Mouse (Mus musculus): ENCODE results near the gene Ptms. TPM values are rescaled to one million over a fixed set of nuclear protein-coding genes. Genes with fewer than 3 reads are reported as not detected.

The Ptms gene
- polyA plus RNA-seq, 1 experiment = 2,839 TPM

DNA sequence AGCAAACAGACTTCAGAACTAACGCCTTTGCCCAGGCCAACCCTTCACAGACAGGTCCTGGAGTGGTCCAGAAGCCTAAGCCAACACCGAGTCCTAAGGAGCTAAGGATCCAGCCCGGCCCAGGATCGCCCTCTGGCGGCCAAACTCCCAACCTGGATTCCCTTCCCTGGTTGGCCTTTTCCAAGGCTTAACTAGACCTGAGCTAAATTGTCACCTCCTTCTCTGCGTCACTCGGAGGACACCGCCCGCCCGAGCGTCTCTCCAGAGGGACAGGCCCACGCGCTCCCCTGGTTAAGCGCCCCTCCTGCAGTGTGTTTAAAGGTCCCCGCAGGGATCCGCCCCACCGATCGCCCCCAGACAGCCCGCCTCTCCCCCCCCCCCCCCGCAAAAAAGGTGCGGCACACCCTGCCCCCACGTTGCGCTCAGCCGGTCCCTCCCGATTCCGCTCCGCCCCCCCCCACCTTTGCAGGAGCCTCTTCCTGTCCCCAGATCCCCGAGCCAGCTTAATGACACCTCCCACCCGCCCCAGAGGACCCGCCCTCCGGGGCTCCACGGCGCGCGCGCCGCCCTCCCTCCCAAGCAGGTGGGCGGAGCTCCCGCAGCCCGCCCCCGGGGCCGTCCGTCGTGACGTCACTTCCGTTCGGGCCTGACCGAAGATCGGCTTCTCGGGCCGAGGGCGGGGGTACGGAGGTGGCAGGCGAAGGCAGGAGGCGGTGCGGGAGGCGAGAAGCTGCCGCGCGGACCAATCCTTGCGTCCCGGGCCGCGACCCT is 11.0 kb upstream of the Ptms start, which contains the start of gene Mlf2:
TSS of gene Mlf2 (plus strand) at position 633 of the 771 bp plus-strand sequence.
- Histone ChIP-seq H3K27ac (ENCODE audit: insufficient read depth, low read depth, low read length) (peak within 1 kb of the TSS; percentile 99), H3K4me1 (ENCODE audit: control insufficient read depth, insufficient read depth, low read length) (peaks cover 15% of the 10 kb centered on the region; the same call in 1 of the 2 replicates), H3K4me3 (ENCODE audit: insufficient read depth, low read depth, low read length) (peak within 1 kb of the TSS; percentile 86), H3K27me3 (replicated peaks; ENCODE audit: control insufficient read depth, insufficient read depth, low read length) (no peaks in the 10 kb centered on the region), H3K36me3 (ENCODE audit: control insufficient read depth, insufficient read depth, low read length) (peaks cover 3% of the 10 kb centered on the region; the same call in 1 of the 2 replicates)
- peak; percentile 91 for TF ChIP-seq POLR2A (IDR thresholded peaks at IDR 0.05; ENCODE audit: low read depth, low read length)
- peak; percentile 97 for TF ChIP-seq CTCF (conservative IDR thresholded peaks at IDR 0.05; ENCODE audit: insufficient read depth, insufficient read length, low read depth, low read length)
- peak; percentile 100 for DNase-seq
- under 1% methylated on average over 53 of the region's 64 CpGs for WGBS

DNA sequence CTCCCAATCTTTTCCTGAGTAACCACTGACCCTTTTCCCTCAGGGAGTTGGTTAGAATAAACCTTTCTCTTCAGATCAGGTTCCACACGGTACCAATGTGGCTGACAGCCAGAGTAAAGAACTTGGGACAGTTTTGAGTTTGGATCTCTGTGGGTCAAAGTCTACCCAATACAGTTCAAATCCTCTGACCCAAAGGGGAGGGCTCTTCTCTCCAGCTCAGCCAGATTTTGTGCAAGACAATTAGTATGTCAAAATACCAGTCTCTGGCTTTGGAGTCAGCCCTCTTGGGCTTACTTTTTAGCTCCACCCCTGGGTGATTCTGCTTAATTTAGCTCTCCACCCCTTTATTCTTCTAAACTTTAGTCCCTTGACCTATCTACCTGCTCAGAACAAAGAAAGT is 10.3 kb upstream of the Ptms start:
- TF ChIP-seq POLR2A (IDR thresholded peaks at IDR 0.05; ENCODE audit: low read depth, low read length) (no peak), CTCF (conservative IDR thresholded peaks at IDR 0.05; ENCODE audit: insufficient read depth, insufficient read length, low read depth, low read length) (no peak)
- Histone ChIP-seq H3K4me1 (ENCODE audit: control insufficient read depth, insufficient read depth, low read length) (peaks cover 19% of the 10 kb centered on the region; the same call in 1 of the 2 replicates), H3K36me3 (ENCODE audit: control insufficient read depth, insufficient read depth, low read length) (peaks cover 3% of the 10 kb centered on the region; the same call in 1 of the 2 replicates), H3K27me3 (replicated peaks; ENCODE audit: control insufficient read depth, insufficient read depth, low read length) (no peaks in the 10 kb centered on the region), H3K27ac (ENCODE audit: insufficient read depth, low read depth, low read length) (peak overlapping the region; percentile 99), H3K4me3 (ENCODE audit: insufficient read depth, low read depth, low read length) (0 out of 2 replicates have a peak overlapping the region, but pooled peaks have one; percentile 11)
- 14% methylated on average over 1 of the region's 1 CpGs for WGBS
- peak; percentile 92 for DNase-seq

DNA sequence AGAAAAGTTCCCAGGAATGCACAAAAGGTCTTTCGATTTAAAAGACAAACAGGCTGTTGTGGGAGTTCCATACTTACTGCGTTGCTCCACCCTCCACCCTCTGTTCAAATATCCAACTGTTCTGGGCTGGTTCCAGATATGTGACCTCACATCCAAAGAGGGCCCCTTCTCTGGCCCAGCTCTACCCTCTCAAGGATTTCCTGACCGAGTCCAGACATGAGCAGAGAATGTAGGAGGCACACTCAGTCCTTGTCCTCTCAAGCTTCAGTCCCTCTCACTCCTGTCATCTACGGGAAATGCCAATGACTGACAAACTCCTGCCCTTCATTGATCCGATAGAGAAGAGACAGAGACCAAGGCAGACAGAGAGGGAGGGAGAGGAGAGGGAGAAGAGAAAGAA is 6.0 kb upstream of the Ptms start:
- Histone ChIP-seq H3K27ac (ENCODE audit: insufficient read depth, low read depth, low read length) (0 out of 2 replicates have a peak overlapping the region, but pooled peaks have one; percentile 6), H3K27me3 (replicated peaks; ENCODE audit: control insufficient read depth, insufficient read depth, low read length) (no peaks in the 10 kb centered on the region), H3K4me3 (ENCODE audit: insufficient read depth, low read depth, low read length) (no peak overlapping the region), H3K4me1 (ENCODE audit: control insufficient read depth, insufficient read depth, low read length) (peaks cover 16% of the 10 kb centered on the region), H3K36me3 (ENCODE audit: control insufficient read depth, insufficient read depth, low read length) (no peaks in the 10 kb centered on the region)
- peak; percentile 60 for DNase-seq
- no peak for TF ChIP-seq CTCF (conservative IDR thresholded peaks at IDR 0.05; ENCODE audit: insufficient read depth, insufficient read length, low read depth, low read length)
- no peak for TF ChIP-seq POLR2A (IDR thresholded peaks at IDR 0.05; ENCODE audit: low read depth, low read length)
- 34% methylated on average over 5 of the region's 5 CpGs for WGBS

DNA sequence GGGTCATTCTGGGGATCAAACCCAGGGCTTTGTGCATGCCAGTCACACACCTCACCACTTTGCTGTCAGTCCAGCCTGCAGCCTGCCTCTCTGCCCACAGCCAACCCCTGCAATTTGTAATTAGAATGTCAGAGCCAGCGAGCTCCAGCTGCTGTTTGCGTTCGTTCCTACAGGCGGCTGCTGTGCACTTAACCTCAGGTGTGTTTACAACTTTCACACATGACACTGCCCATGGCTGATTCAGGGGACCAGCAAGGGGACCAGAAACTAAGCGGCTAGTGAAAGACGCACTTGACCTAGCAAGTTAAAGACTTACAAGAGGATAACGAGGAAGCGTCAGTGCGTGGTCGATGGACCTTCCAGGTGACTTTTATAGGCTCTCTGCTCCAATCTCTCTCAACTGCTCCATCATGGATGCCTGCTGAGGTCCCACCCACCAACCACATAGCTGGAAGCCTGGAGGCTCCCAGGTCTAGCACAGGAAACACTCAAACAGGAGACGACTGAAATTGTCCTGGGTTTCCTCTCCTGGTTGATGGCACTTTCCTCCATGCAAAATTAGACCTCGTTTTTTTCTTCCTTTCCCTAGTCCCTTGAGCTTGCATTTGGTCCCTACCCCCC is 5.4 kb upstream of the Ptms start:
- 27% methylated on average over 12 of the region's 12 CpGs for WGBS
- Histone ChIP-seq H3K4me3 (ENCODE audit: insufficient read depth, low read depth, low read length) (no peak overlapping the region), H3K36me3 (ENCODE audit: control insufficient read depth, insufficient read depth, low read length) (no peaks in the 10 kb centered on the region), H3K4me1 (ENCODE audit: control insufficient read depth, insufficient read depth, low read length) (peaks cover 19% of the 10 kb centered on the region), H3K27me3 (replicated peaks; ENCODE audit: control insufficient read depth, insufficient read depth, low read length) (no peaks in the 10 kb centered on the region), H3K27ac (ENCODE audit: insufficient read depth, low read depth, low read length) (no peak overlapping the region)
- TF ChIP-seq CTCF (conservative IDR thresholded peaks at IDR 0.05; ENCODE audit: insufficient read depth, insufficient read length, low read depth, low read length) (peak; percentile 32), POLR2A (IDR thresholded peaks at IDR 0.05; ENCODE audit: low read depth, low read length) (no peak)
- DNase-seq = peak; percentile 57

DNA sequence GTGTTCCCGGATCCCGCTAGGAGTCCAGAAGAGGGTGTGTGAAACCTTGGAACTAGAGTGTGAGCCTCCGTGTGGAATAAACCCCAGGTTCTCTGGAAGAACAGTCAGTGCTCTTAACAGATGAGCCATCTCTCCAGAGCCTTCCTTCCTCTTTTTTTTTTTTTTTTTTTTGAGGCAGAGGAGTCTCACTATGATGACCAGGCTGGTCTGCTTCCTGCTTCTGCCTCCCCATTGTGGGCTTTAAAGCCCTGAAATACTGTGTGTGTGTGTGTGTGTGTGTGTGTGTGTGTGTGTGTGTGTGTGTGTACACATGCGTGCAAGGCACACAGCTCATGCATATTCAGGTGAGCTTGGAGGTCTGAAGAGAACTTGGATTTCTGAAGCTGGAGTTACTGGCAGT is 1.6 kb upstream of the Ptms start:
- TF ChIP-seq POLR2A (IDR thresholded peaks at IDR 0.05; ENCODE audit: low read depth, low read length) (no peak), CTCF (conservative IDR thresholded peaks at IDR 0.05; ENCODE audit: insufficient read depth, insufficient read length, low read depth, low read length) (no peak)
- 58% methylated on average over 4 of the region's 4 CpGs for WGBS
- no peak overlapping the region for H3K4me3 ChIP-seq (ENCODE audit: insufficient read depth, low read depth, low read length)
- no peaks in the 10 kb centered on the region for H3K27me3 ChIP-seq (replicated peaks; ENCODE audit: control insufficient read depth, insufficient read depth, low read length)
- peaks cover 19% of the 10 kb centered on the region for H3K4me1 ChIP-seq (ENCODE audit: control insufficient read depth, insufficient read depth, low read length)
- DNase-seq = peak; percentile 35
- no peaks in the 10 kb centered on the region for H3K36me3 ChIP-seq (ENCODE audit: control insufficient read depth, insufficient read depth, low read length)
- peak overlapping the region; percentile 45 for H3K27ac ChIP-seq (ENCODE audit: insufficient read depth, low read depth, low read length)

DNA sequence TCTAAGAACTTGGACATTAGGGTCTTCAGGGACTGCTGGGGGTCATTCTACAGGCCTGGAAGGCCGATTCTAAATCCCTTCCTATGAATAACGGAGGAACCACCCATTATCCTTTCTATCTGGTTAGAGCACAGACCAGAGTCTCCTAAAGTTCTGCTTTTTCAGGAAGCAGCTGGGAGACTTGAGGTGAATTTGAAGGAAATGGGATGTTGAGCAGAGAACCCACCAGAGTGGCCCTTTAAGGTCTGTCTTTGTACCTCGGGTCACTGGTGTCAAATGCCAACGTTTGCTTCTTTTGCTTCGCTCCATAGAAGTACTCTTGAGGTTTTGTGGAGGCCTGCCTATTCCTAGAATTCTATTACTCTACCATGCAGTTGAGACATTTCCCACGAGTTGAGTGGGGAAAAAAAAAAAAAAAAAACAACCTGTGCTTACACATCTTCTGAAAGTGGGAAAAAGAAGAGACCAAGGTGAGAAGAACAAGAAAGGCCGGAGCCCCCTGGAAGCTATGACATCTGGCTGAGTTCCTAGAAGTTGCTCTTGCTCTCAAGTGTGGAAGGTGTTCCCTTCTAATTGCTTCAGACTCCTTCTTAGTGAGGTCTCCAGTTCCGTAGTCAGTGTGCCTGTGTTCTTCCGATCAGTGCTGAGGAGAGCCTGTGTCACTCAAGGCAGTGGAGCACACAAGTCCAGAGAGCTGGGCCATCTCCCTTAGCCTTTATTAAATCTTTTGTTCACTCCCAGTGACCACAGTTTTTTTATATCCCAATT is 599 bp upstream of the Ptms start:
- Histone ChIP-seq H3K4me3 (ENCODE audit: insufficient read depth, low read depth, low read length) (no peak overlapping the region), H3K4me1 (ENCODE audit: control insufficient read depth, insufficient read depth, low read length) (peaks cover 17% of the 10 kb centered on the region)
- WGBS = 15% methylated on average over 9 of the region's 9 CpGs

More for the DNA sequence above, 599 bp upstream of the Ptms start:
- H3K27me3 ChIP-seq (replicated peaks; ENCODE audit: control insufficient read depth, insufficient read depth, low read length) = no peaks in the 10 kb centered on the region
- TF ChIP-seq POLR2A (IDR thresholded peaks at IDR 0.05; ENCODE audit: low read depth, low read length) (no peak), CTCF (conservative IDR thresholded peaks at IDR 0.05; ENCODE audit: insufficient read depth, insufficient read length, low read depth, low read length) (no peak)
- peak; percentile 31 for DNase-seq
- H3K27ac ChIP-seq (ENCODE audit: insufficient read depth, low read depth, low read length) = peak overlapping the region; percentile 100
- H3K36me3 ChIP-seq (ENCODE audit: control insufficient read depth, insufficient read depth, low read length) = no peaks in the 10 kb centered on the region
